Mouse (Mus musculus) adrenal gland, postnatal 0 days (tissue): ENCODE data around the gene Synj2. TPM values are rescaled to one million over a fixed set of nuclear protein-coding genes. Genes with fewer than 3 reads are reported as not detected.

ENCODE experiments used
- polyA plus RNA-seq: library from polyadenylated mRNA; unstranded; fragments of >200 nt; fragmentation: Nextera tagmentation; extraction: Ambion mirVana; gene quantifications from 2 replicates; pipeline ENCODE4 v1.2.1, GENCODE M21; 2015

Gene Synj2
- 2.2 and 2.4 TPM in 2 replicates for polyA plus RNA-seq

DNA sequence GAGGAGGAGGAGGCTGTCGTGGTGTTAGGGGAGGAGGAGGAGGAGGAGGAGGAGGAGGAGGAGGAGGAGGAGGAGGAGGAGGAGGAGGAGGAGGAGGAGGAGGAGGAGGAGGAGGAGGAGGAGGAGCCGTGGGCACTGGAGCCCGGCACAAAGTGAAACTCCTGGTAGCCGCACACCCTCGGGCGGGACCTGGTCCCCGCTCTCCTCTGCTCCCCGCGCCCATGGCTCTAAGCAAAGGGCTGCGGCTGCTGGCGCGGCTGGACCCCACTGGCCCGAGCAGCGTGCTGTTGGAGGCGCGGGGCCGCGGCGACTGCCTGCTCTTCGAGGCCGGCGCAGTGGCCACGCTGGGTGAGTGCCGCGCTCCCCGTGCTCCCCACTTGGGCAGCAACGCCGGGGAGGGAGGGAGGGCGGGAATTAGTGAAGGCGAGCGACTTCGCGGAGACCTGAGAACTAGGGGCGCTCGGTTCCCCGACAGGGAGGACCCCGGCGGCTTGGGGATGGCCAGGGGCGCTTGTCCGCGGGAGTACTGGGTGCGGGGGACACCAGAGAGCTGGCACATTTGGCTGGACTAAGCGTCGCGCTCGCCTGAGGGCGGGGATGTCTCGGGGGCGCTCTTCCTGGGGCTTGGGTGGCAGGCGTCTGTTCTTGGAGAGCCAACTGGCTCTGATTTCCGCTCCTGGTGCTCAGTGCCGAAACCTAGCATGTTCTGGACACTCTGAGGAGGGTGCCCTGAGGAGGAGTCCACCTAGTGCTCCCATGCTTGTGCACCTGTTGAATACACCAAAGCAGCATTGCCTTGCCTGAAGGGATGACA, at the start of gene Synj2:
Gene Synj2, plus strand, starts transcription at position 51 of the 814 bp plus-strand sequence.

DNA sequence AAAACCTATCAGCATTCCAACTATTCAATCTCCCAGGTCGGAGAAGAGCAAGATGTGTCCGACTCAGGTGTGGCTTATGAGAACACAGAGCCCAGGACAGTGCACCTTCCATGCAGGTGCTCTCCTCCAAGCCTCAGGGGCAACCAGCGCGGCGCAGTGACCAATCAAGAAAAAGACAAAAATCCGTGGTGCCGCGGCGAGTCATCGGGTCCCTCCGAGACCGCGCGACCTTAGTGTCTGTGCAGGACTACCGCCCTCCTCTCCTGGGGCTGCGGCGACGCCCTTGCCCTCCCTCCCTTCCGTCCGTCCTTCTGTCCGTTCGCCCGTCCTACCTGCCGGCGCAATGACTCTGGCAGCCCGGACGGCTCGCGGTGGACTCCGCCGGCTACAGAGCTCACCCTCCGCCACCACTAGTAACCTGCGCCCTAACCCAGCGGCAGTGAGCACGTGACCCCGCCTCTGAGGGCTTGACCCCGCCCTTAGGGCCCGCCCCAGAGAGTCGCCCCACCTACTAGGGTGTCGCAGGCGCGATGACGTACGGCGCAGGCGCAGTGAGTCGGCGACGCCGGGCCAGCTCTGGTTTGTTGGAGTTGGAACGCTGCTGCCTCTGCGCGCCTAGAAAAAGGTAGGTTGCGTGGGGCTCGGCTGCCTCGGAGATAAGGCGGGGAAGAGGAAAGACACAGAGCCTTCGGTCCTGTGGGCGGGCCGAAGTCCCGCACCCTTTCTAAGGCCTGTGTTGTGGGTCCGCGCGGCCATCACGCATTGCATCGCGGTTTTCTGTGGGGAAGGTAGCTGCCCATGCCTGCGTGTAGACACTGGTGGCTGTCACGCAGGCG, 138.4 kb downstream of the Synj2 start, which contains the start of the genes Serac1 and Gtf2h5:
Gene Serac1, minus strand, starts transcription at position 455 of the 836 bp plus-strand sequence.
Gene Gtf2h5, plus strand, starts transcription at position 500 of the 836 bp plus-strand sequence.

Other genes with a start within 250 kb of the Synj2 start
- 21.1 and 30.7 TPM in 2 replicates for gene Snx9, start 100.0 kb upstream of the Synj2 start, polyA plus RNA-seq
- 2.4 and 2.5 TPM in 2 replicates for gene Serac1, start 138.5 kb downstream of the Synj2 start, polyA plus RNA-seq
- 201 and 234 TPM in 2 replicates for gene Gtf2h5, start 138.5 kb downstream of the Synj2 start, polyA plus RNA-seq
- 36.0 and 47.6 TPM in 2 replicates for gene Tulp4, start 165.2 kb downstream of the Synj2 start, polyA plus RNA-seq